Mouse (Mus musculus): ENCODE results near the gene Kera.

DNA sequence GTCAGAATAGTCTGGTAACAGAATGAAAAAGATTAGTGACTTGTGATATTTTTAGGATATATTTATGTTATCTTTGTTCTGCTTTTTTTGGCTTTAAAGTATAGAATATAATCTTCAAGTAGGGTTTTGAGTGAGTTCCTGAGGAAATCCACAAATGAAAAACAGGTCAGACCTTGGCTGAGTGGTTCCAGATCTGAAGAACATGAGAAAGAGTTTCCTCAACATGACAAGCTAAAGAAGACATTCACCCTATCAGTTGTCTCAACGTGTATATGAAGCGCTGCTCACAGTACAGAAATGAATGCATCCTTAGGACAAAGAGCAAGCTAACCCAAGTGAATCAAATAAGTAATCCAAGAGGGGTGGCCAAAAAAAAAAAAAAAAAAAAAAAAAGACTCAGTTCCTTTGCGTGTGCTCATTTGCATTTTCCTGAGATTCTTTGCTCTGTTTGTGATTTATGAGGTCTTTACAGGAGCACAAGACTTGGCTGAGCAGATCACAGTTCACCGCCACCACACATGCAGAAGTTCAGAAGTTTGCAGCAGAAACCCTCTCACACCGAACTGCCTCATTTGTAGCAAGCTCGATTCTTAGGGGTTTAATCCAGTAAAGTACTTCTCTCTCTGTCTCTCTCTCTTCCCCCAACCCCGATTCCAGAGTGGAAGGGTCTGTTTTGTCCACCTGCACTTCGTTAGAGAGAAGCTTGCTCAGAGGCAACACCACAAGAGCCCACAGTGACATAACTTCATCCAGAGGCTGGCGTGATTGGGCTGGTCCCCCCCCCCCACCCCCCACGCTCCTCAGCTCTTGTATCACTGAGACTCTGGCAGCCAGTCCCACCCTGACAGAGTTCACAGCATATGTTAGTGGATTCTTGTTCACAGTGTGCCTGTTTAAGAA lies 41.5 kb upstream of the Kera start, which contains the start of gene Lum:
- TF ChIP-seq NANOG (IDR thresholded peaks at IDR 0.05; ENCODE audit: borderline replicate concordance, low read length): no peak
- no peak for TF ChIP-seq CTCF (conservative IDR thresholded peaks at IDR 0.05; ENCODE audit: low read length)
- no peak for TF ChIP-seq POU5F1 (IDR thresholded peaks at IDR 0.05; ENCODE audit: borderline replicate concordance, low read length)

All from E14TG2a.4 (cell line).